Mouse (Mus musculus): ENCODE results near the gene Atp2c1. TPM values are rescaled to one million over a fixed set of nuclear protein-coding genes. Genes with fewer than 3 reads are reported as not detected.

The Atp2c1 gene
- polyA plus RNA-seq (2015; fragmentation: Nextera tagmentation; extraction: Ambion mirVana): 56.7 and 57.7 TPM in 2 replicates

DNA sequence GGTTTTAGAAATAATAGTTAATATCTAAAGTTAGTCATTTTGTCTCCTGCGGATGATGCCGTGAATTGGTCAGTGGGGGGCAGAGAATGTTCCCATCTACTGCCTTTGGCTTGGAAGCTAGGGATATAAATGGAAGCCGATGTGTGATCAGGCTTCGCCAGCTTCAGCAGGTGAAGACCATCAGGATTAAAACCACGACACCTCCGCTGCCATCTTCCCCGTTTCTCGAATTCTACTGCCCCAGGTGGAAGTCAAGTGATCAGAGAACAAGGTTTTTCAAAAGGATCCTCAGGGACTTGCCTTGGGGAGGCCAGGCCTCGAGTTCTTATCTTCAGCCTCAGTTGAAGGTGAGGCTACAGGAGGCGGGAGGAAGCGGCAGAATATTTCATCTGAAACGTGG is at the start of gene Atp2c1:
Gene Atp2c1 (minus strand): TSS at position 101 of the 400 bp plus-strand sequence.
- no peak within 1 kb of the TSS for H3K4me2 ChIP-seq (replicated peaks)
- H3K27ac ChIP-seq (replicated peaks): no peak within 1 kb of the TSS
- H3K36me3 ChIP-seq: no peaks in the 10 kb centered on the region
- H3K27me3 ChIP-seq: no peaks in the 10 kb centered on the region
- no peak within 1 kb of the TSS for H3K9ac ChIP-seq
- no peak for ATAC-seq (ENCODE audit: insufficient number of reproducible peaks, low FRiP score, low TSS enrichment, low read depth)
- 86% methylated on average over 12 of the region's 12 CpGs for WGBS
- no peak within 1 kb of the TSS for H3K4me3 ChIP-seq (replicated peaks)
- H3K9me3 ChIP-seq (replicated peaks): no peaks in the 10 kb centered on the region
- H3K4me1 ChIP-seq: peaks cover 24% of the 10 kb centered on the region

DNA sequence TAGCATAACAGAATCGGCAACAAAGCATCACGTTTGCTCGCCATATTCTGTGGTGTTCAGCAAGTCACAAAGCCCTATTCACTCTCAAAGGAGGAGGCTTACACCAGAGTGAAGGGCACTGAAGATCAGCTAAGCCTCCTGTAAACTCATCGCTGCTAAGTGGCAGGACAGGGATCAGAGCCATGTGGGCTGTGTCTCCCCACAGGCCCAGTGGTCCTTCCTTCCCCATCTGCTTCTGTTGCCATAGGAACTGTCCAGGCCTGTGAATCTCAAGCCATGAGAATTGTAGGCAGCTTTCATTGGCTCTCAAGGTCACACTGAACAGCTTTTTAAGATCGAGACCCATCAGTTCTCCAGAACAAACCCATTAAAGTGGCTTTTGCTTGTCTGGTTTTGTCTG is 30.3 kb upstream of the Atp2c1 start:
- Histone ChIP-seq H3K4me2 (replicated peaks) (no peak overlapping the region), H3K4me3 (replicated peaks) (no peak overlapping the region), H3K27ac (replicated peaks) (no peak overlapping the region), H3K27me3 (no peaks in the 10 kb centered on the region), H3K4me1 (peaks cover 5% of the 10 kb centered on the region; the same call in 1 of the 2 replicates), H3K36me3 (no peaks in the 10 kb centered on the region), H3K9me3 (replicated peaks) (no peaks in the 10 kb centered on the region), H3K9ac (no peak overlapping the region)
- 81% methylated on average over 5 of the region's 5 CpGs for WGBS
- ATAC-seq (ENCODE audit: insufficient number of reproducible peaks, low FRiP score, low TSS enrichment, low read depth): no peak

DNA sequence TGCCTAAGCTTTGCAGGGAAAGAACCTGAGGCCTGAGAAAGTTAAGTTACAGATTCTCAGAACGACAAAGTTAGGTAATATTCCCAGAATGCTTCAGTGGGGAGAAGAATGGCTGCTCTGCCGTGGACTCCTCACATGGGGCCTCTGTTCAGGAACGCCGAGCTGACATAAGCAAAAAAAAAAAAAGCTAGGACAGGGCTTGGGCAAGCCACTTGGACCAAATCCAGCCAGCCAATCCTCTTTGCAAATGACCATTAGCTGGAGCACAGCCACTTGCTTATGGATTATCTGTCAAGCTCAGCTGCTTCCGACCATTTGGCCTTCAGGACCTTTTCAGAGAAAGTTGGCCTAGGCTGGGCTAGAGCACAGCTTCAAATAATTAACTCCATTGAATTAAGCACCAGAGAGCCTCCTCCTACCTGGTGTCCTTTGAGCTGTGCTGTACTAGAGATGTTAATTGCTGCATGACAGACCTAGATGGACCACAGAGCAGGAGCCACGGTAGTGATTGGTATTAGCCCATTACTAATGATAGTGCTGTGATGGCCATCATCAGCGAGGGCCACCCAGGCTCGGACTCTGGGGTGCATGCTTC is 29.1 kb upstream of the Atp2c1 start:
- no peak overlapping the region for H3K27ac ChIP-seq (replicated peaks)
- H3K4me3 ChIP-seq (replicated peaks): no peak overlapping the region
- H3K9ac ChIP-seq: no peak overlapping the region
- peaks cover 5% of the 10 kb centered on the region; the same call in 1 of the 2 replicates for H3K4me1 ChIP-seq
- no peak overlapping the region for H3K4me2 ChIP-seq (replicated peaks)
- no peaks in the 10 kb centered on the region for H3K9me3 ChIP-seq (replicated peaks)
- WGBS: 73% methylated on average over 8 of the region's 8 CpGs
- no peaks in the 10 kb centered on the region for H3K36me3 ChIP-seq
- no peaks in the 10 kb centered on the region for H3K27me3 ChIP-seq
- ATAC-seq (ENCODE audit: insufficient number of reproducible peaks, low FRiP score, low TSS enrichment, low read depth): no peak

DNA sequence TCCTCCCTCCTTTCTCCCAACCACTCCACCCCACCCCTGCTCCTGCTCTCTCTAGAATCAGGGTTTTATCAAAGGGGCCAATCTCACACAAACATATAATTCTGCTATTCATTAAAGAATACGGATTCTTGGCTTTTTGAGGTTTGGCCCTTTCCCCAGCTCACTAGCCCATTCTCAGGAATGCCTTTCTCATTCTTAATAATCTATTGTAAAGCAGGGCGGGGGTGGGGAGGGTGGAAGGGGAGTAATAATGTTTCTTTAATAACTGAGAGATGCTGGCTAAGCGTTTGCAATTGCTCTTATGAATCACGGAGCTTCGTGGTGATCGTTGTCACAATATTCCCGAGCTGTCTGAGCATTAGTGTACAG is 27.3 kb upstream of the Atp2c1 start:
- Histone ChIP-seq H3K4me3 (replicated peaks) (no peak overlapping the region), H3K36me3 (no peaks in the 10 kb centered on the region), H3K4me2 (replicated peaks) (peak overlapping the region; percentile 33; the same call in 1 of the 2 replicates), H3K27me3 (no peaks in the 10 kb centered on the region), H3K4me1 (peaks cover 5% of the 10 kb centered on the region; the same call in 1 of the 2 replicates), H3K9me3 (replicated peaks) (no peaks in the 10 kb centered on the region), H3K27ac (replicated peaks) (no peak overlapping the region), H3K9ac (no peak overlapping the region)
- no peak for ATAC-seq (ENCODE audit: insufficient number of reproducible peaks, low FRiP score, low TSS enrichment, low read depth)
- 48% methylated on average over 7 of the region's 7 CpGs for WGBS

DNA sequence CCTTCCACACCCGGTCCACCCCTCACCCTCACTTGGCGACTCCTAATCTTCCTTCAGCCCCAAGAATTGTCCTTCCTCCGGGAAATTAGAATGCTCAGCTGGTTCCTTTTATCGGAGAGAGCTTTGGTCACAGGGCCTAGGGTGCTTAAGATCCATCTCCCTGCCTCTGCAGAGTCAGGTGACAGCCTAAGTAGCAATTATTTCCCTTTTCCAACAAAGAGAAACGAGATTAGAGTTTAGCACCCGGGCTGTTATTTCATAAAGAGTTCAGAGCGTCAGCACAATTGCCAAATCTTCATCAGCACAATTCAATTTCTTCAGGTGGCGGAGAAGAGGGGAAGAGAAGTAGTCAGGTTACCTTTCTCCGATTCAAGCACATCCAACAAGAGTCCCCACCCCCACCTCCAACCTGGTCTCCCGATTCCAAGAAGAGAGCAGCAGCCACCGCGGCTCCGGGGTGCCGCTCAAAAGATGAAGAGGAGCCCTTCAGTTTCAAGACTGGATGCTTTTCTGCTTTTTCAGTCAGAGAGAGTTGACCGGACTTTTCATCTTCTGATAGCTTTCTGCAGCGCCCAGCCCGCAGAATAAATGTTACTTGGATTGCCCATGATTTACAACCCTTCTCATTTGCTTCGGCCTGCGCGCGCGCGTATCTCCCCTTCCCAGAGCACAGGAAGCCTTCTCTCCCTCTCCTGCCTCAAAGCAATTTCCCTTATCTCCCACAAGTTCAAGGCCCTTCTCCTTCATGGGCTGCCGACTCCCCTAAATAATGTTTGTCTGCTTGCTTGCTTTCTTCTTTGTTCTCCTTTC is 26.7 kb upstream of the Atp2c1 start:
- Histone ChIP-seq H3K27me3 (no peaks in the 10 kb centered on the region), H3K9ac (no peak overlapping the region), H3K4me2 (replicated peaks) (peak overlapping the region; percentile 33), H3K4me3 (replicated peaks) (0 out of 2 replicates have a peak overlapping the region, but pooled peaks have one; percentile 2), H3K27ac (replicated peaks) (no peak overlapping the region), H3K4me1 (peaks cover 5% of the 10 kb centered on the region; the same call in 1 of the 2 replicates), H3K36me3 (no peaks in the 10 kb centered on the region), H3K9me3 (replicated peaks) (no peaks in the 10 kb centered on the region)
- ATAC-seq (ENCODE audit: insufficient number of reproducible peaks, low FRiP score, low TSS enrichment, low read depth): no peak
- WGBS: 14% methylated on average over 24 of the region's 24 CpGs

DNA sequence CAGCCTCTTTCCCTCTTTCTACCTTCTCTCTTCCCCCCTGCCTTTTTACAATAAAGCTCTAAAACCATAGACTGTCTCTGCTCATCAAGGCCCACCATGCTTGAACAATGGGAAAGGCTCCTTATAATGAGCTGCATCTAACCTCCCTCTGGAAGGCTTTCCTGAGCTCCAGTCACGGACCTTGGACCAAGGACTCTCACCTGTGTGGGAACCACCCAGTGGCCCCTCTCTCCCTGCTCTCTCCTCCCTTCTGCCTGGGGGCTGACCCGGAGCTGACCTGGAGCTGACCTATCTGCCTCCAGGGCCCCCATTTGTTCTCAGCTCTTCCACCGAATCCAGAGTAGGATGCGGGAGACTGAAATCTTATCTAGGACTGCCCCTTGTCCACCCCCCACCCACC is 24.3 kb upstream of the Atp2c1 start:
- no peak for ATAC-seq (ENCODE audit: insufficient number of reproducible peaks, low FRiP score, low TSS enrichment, low read depth)
- Histone ChIP-seq H3K36me3 (no peaks in the 10 kb centered on the region), H3K9me3 (replicated peaks) (no peaks in the 10 kb centered on the region), H3K4me1 (peaks cover 5% of the 10 kb centered on the region; the same call in 1 of the 2 replicates), H3K27me3 (no peaks in the 10 kb centered on the region), H3K9ac (no peak overlapping the region), H3K4me3 (replicated peaks) (no peak overlapping the region), H3K4me2 (replicated peaks) (no peak overlapping the region), H3K27ac (replicated peaks) (no peak overlapping the region)
- WGBS: 58% methylated on average over 4 of the region's 4 CpGs

DNA sequence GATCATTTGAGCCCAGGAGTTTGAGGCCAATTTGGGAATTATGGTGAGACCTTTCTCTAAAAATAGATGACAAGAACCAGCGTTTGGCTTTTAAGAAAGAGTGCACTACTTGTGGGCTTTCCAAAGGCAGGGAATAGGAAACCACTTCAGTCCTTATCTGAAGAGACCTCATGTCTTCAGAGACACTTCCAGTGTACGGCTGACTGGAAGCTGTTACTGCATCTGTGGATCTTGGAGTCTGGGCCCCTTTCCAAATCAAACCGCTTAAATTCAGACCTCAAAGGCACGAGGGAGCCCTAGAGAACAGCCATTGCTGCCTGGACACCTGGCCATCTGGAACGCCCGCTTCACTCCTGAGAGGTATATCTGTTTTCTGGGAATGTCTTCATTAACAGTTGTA is 22.0 kb upstream of the Atp2c1 start:
- H3K36me3 ChIP-seq: no peaks in the 10 kb centered on the region
- H3K27me3 ChIP-seq: no peaks in the 10 kb centered on the region
- no peak overlapping the region for H3K4me2 ChIP-seq (replicated peaks)
- WGBS: 68% methylated on average over 6 of the region's 6 CpGs
- H3K9ac ChIP-seq: no peak overlapping the region
- ATAC-seq (ENCODE audit: insufficient number of reproducible peaks, low FRiP score, low TSS enrichment, low read depth): no peak
- H3K4me3 ChIP-seq (replicated peaks): no peak overlapping the region
- no peak overlapping the region for H3K27ac ChIP-seq (replicated peaks)
- H3K4me1 ChIP-seq: peaks cover 2% of the 10 kb centered on the region; the same call in 1 of the 2 replicates
- no peaks in the 10 kb centered on the region for H3K9me3 ChIP-seq (replicated peaks)

DNA sequence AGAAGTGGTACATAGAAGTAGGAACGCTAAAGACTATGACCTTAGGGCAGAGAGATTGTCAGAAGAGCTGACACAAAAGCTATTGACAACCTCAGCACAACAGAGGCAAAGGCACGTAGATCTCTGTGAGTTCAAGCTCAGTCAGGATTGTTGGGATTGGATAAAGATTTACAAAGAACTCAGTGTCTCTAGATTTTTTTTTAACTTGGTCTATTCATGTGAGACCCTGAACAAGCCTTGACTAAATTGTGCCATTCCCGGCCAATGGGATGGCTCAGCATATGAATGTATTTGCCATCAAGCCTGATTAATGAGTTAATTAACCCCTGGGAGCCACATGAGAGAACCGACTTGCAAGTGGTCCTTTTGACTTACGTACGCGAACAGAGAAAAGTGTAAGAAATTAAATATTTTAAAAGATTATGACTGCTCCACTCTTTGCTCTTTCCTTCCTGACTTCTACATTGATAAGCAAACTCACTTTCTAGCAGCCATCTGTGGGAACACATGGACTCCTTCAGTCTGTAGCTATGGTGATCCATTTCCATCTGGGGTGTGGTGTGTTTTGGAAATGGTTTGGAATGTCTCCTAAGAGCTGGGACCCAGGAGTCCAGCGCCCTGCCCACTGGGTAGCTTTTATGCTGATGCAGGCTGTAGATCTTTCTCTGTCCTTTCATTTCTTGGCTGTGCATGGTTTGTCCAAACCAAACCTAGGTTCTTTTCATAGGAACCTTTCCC is 17.1 kb upstream of the Atp2c1 start:
- Histone ChIP-seq H3K27me3 (no peaks in the 10 kb centered on the region), H3K9me3 (replicated peaks) (no peaks in the 10 kb centered on the region), H3K36me3 (no peaks in the 10 kb centered on the region), H3K4me2 (replicated peaks) (no peak overlapping the region), H3K4me3 (replicated peaks) (no peak overlapping the region), H3K4me1 (no peaks in the 10 kb centered on the region), H3K9ac (no peak overlapping the region), H3K27ac (replicated peaks) (no peak overlapping the region)
- WGBS: 75% methylated on average over 8 of the region's 8 CpGs
- no peak for ATAC-seq (ENCODE audit: insufficient number of reproducible peaks, low FRiP score, low TSS enrichment, low read depth)

DNA sequence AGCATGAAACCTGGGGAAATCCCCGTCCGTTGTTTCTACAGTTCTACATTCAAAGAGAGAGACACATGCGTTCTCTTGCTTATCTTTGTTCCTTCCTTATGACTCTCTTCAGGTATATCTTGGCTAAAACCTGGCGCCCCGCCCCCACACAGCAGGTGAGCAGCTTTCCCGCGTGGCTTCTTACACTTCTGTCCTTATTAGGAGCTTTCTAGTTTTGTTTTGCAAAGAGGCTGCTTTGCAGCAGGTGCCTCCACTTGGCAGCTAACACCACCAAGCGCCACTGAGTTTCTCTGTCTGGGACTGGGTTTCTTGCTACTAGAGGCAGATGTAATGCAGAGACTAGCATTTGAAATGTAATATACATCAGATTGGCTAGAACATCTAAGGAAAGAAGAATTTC is 10.4 kb upstream of the Atp2c1 start:
- H3K27me3 ChIP-seq: no peaks in the 10 kb centered on the region
- no peak overlapping the region for H3K27ac ChIP-seq (replicated peaks)
- H3K4me1 ChIP-seq: no peaks in the 10 kb centered on the region; the same call in 1 of the 2 replicates
- H3K36me3 ChIP-seq: no peaks in the 10 kb centered on the region
- no peak overlapping the region for H3K4me2 ChIP-seq (replicated peaks)
- ATAC-seq (ENCODE audit: insufficient number of reproducible peaks, low FRiP score, low TSS enrichment, low read depth): no peak
- whole genome bisulfite sequencing: 41% methylated on average over 8 of the region's 8 CpGs
- no peaks in the 10 kb centered on the region for H3K9me3 ChIP-seq (replicated peaks)
- H3K4me3 ChIP-seq (replicated peaks): no peak overlapping the region
- H3K9ac ChIP-seq: no peak overlapping the region

DNA sequence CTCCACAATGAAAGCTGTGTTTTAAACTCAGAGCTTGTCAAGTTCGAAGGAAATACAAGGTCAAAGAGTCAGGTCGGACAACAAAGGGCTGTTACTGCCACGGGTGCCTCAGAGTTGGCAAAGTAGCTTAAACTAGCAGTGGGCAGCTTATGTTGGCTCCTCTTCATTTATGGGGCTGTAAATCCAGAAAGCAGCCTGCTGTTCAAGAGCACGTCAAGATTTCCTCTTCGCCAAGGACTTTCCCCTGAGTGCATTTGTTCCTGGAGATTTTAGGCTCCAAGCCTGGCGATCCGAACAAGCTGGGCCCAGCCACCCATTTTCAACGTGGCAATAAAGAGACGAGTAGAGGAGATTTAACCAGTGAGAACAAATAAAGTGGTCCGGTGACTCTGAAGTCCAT is 9.8 kb upstream of the Atp2c1 start:
- Histone ChIP-seq H3K4me2 (replicated peaks) (no peak overlapping the region), H3K4me3 (replicated peaks) (no peak overlapping the region), H3K27me3 (no peaks in the 10 kb centered on the region), H3K4me1 (no peaks in the 10 kb centered on the region; the same call in 1 of the 2 replicates), H3K27ac (replicated peaks) (no peak overlapping the region), H3K9me3 (replicated peaks) (no peaks in the 10 kb centered on the region), H3K9ac (no peak overlapping the region), H3K36me3 (no peaks in the 10 kb centered on the region)
- WGBS: 59% methylated on average over 10 of the region's 10 CpGs
- ATAC-seq (ENCODE audit: insufficient number of reproducible peaks, low FRiP score, low TSS enrichment, low read depth): no peak

DNA sequence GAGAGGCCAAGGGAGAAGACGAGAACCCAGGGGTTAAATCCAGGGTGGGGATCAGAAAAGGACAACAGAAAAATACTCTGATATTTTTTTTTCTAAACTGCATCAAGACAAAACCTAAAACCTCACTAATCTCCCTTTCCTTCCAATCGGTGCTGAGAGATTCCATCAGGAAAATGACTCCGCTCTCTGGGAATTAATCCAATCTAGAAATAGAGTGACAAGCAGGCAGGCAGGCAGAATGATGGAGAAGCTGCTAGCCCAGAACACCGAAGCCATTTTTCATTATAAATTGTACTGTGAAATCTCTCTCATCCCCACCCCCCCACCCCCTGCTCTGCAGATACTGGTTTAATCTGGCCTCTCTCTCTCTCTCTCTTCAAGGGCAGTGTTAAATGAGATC is 1.8 kb downstream of the Atp2c1 start:
- Histone ChIP-seq H3K27me3 (no peaks in the 10 kb centered on the region), H3K4me3 (replicated peaks) (no peak overlapping the region), H3K4me2 (replicated peaks) (no peak overlapping the region), H3K27ac (replicated peaks) (no peak overlapping the region), H3K36me3 (no peaks in the 10 kb centered on the region), H3K4me1 (peaks cover 29% of the 10 kb centered on the region), H3K9ac (no peak overlapping the region), H3K9me3 (replicated peaks) (no peaks in the 10 kb centered on the region)
- no peak for ATAC-seq (ENCODE audit: insufficient number of reproducible peaks, low FRiP score, low TSS enrichment, low read depth)
- 43% methylated on average over 4 of the region's 4 CpGs for WGBS

Measured in embryonic facial prominence, embryonic 15.5 days (tissue).